Mouse (Mus musculus) spleen, adult 2 months (tissue): Measurements from ENCODE around the gene Khdc4.

Experiments
- CTCF ChIP-seq: fragments of 200-500 bp; IDR thresholded peaks from 2 replicates; pipeline ENCODE4 v1.5.1; 2011; ENCODE audit warnings: mild to moderate bottlenecking, inconsistent platforms; ENCODE audit not compliant: insufficient read depth, insufficient read length, insufficient replicate concordance; ENCODE audit errors: extremely low read depth
- POLR2A ChIP-seq: fragments of 200-500 bp; IDR thresholded peaks from 2 replicates; pipeline ENCODE4 v1.6.1; 2011; ENCODE audit warnings: low read depth, low read length, inconsistent platforms

DNA sequence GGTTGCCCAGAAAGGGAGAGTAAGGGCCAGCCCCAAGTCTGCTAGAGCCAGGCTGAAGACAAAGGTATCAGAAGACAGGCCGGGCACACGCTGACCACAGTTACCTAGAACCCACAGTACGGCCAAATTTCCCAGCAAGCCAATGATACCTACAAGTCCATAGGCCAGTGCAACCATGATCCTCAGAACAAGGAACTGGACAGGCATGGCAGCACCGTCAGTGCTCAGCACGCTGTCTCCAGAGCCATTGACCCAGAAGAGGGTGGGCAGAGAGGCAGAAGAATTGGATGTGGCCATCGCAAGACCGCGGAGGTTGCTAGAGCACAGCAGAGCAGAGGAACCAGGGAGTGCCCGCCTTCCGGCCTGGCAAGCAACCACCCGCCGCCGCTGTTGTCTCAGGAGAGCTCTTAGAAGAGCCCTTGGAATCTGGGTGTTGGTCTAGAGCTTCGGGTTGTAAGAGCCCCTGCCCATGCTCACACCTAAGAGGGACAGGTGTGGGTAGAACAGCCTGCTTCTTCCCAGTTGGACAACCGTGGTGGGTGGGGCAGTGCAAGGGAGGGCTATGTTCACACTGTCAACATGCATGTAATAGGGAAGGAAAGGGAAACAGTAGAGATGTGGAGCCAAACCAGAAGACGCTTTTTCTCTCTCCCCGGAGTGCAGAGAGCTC, 32.6 kb upstream of the Khdc4 start, which contains the start of gene Rxfp4:
- TF ChIP-seq POLR2A, result no peak
- no peak for TF ChIP-seq CTCF
